In genomic region chr13:55182173-55182894, GRCm38 (mm10) we compare ENCODE assay signal across 1 mouse cellular context.
A peak's percentile ranks its signal among the peaks of the same experiment; 100 is the strongest.
TF ChIP-seq lines count a peak whose summit lies in the region.

No protein-coding gene starts in this region.

TF ChIP-seq in MEL, 35 proteins besides CTCF, POLR2A, EP300 and RAD21 (continued from another document):
- TF ChIP-seq TBP (IDR thresholded peaks at IDR 0.05; ENCODE audit: low read depth, low read length) (no peak), MAX (IDR thresholded peaks at IDR 0.05; ENCODE audit: low read length) (no peak), ZC3H11A (IDR thresholded peaks at IDR 0.05; ENCODE audit: low read depth, low read length) (peak; percentile 23; the same call in 1 of the 2 replicates), BHLHE40 (IDR thresholded peaks at IDR 0.05; ENCODE audit: borderline replicate concordance, low read depth, low read length) (no peak), SMC3 (IDR thresholded peaks at IDR 0.05; ENCODE audit: low read depth, low read length) (peak; percentile 38; the same call in 1 of the 2 replicates), ZNF384 (IDR thresholded peaks at IDR 0.05; ENCODE audit: low read depth, low read length) (no peak), CHD2 (IDR thresholded peaks at IDR 0.05; ENCODE audit: low read length) (no peak), RCOR1 (IDR thresholded peaks at IDR 0.05; ENCODE audit: low read depth, low read length) (no peak)
